Mouse (Mus musculus) lung, embryonic 14.5 days (tissue): ENCODE data around the gene Baiap2. TPM values are rescaled to one million over a fixed set of nuclear protein-coding genes. Genes with fewer than 3 reads are reported as not detected.

ENCODE experiments used
- ATAC-seq: fragments of 200-750 bp; cut with Nextera tagmentation; 2 replicates; pipeline ENCODE4 v1.8.0; 2017; ENCODE audit warnings: mild to moderate bottlenecking, moderate TSS enrichment, moderate library complexity; ENCODE audit not compliant: insufficient read depth
- DNase-seq: peaks from one replicate; pipeline ENCODE4 v3.0.0-alpha.2; 2015
- H3K27ac ChIP-seq: fragments of 300-500 bp; sonication (generic); 2 replicates; pipeline ENCODE4 v1.5.1; 2014; ENCODE audit warnings: low read depth, mild to moderate bottlenecking, moderate library complexity
- H3K27me3 ChIP-seq: fragments of 300-500 bp; sonication (generic); 2 replicates; pipeline ENCODE4 v1.6.1; 2014; ENCODE audit warnings: low read length, control low read depth; ENCODE audit not compliant: insufficient read depth
- H3K36me3 ChIP-seq: fragments of 300-500 bp; sonication (generic); 2 replicates; pipeline ENCODE4 v1.6.1; 2014; ENCODE audit warnings: control low read depth; ENCODE audit not compliant: insufficient read depth
- H3K4me1 ChIP-seq: fragments of 300-500 bp; sonication (generic); 2 replicates; pipeline ENCODE4 v1.6.1; 2014; ENCODE audit warnings: antibody characterized with exemption, control low read depth; ENCODE audit not compliant: insufficient read depth
- H3K4me2 ChIP-seq: fragments of 300-500 bp; sonication (generic); 2 replicates; pipeline ENCODE4 v1.6.1; 2014; ENCODE audit warnings: mild to moderate bottlenecking
- H3K4me3 ChIP-seq: fragments of 300-500 bp; sonication (generic); 2 replicates; pipeline ENCODE4 v1.5.1; 2014; ENCODE audit warnings: low read depth, low read length
- H3K9ac ChIP-seq: fragments of 300-500 bp; sonication (generic); 2 replicates; pipeline ENCODE4 v1.6.1; 2014
- H3K9me3 ChIP-seq: fragments of 300-500 bp; sonication (generic); 2 replicates; pipeline ENCODE4 v1.6.1; 2016; ENCODE audit warnings: low read depth, low read length, control low read depth
- CTCF ChIP-seq: IDR thresholded peaks from 2 replicates; pipeline ENCODE4 v1.5.1; 2016; ENCODE audit warnings: antibody characterized with exemption, low read depth
- WGBS: fragments of 180-500 bp; shearing (Covaris S2); extraction: QIAGEN DNeasy Blood & Tissue Kit; methylation state at CpG from one replicate; pipeline ENCODE4 v1.1.7; 2014; 5-methylcytosine and 5-hydroxymethylcytosine counted together
- polyA plus RNA-seq: library from polyadenylated mRNA; unstranded; fragments of >200 nt; fragmentation: Nextera tagmentation; extraction: Ambion mirVana; gene quantifications from 2 replicates; pipeline ENCODE4 v1.2.1, GENCODE M21; 2014

The Baiap2 gene
- polyA plus RNA-seq, 1 experiment from 2014 or later, result 20.4 TPM

GRCm38 (mm10) chr11:119987876-119988275 lies 45.3 kb downstream of the Baiap2 start:
- no peak for ATAC-seq
- Histone ChIP-seq H3K27ac (no peak overlapping the region), H3K4me2 (no peak overlapping the region), H3K4me3 (no peak overlapping the region), H3K9me3 (no peaks in the 10 kb centered on the region), H3K4me1 (peaks cover 21% of the 10 kb centered on the region), H3K36me3 (peaks cover 16% of the 10 kb centered on the region), H3K9ac (no peak overlapping the region), H3K27me3 (no peaks in the 10 kb centered on the region)
- 80% methylated on average over 7 of the region's 7 CpGs for WGBS
- DNase-seq, result no peak
- TF ChIP-seq CTCF, result no peak

GRCm38 (mm10) chr11:119988391-119988790 lies 45.8 kb downstream of the Baiap2 start:
- Histone ChIP-seq H3K4me1 (peaks cover 21% of the 10 kb centered on the region), H3K4me3 (no peak overlapping the region), H3K9ac (no peak overlapping the region), H3K27me3 (no peaks in the 10 kb centered on the region), H3K4me2 (no peak overlapping the region), H3K9me3 (no peaks in the 10 kb centered on the region), H3K27ac (peak overlapping the region; percentile 50; the same call in 1 of the 2 replicates), H3K36me3 (peaks cover 16% of the 10 kb centered on the region)
- DNase-seq (no peak), ATAC-seq (no peak)
- 84% methylated on average over 7 of the region's 7 CpGs for WGBS
- no peak for TF ChIP-seq CTCF

- Histone ChIP-seq H3K4me2 (peak overlapping the region; percentile 23; the same call in 1 of the 2 replicates), H3K36me3 (peaks cover 13% of the 10 kb centered on the region)
Observed at GRCm38 (mm10) chr11:119989115-119989564, 46.6 kb downstream of the Baiap2 start.

GRCm38 (mm10) chr11:119990658-119991337 lies 48.2 kb downstream of the Baiap2 start:
- peaks cover 21% of the 10 kb centered on the region for H3K4me1 ChIP-seq
- H3K36me3 ChIP-seq, result peaks cover 26% of the 10 kb centered on the region
- peak overlapping the region; percentile 67; the same call in 1 of the 2 replicates for H3K27ac ChIP-seq
- peak; percentile 39 for ATAC-seq
- no peak overlapping the region for H3K4me3 ChIP-seq
- no peaks in the 10 kb centered on the region for H3K9me3 ChIP-seq
- TF ChIP-seq CTCF, result no peak
- 29% methylated on average over 10 of the region's 10 CpGs for WGBS
- peak overlapping the region; percentile 34; the same call in 1 of the 2 replicates for H3K4me2 ChIP-seq
- H3K9ac ChIP-seq, result no peak overlapping the region; the same call in 1 of the 2 replicates
- no peaks in the 10 kb centered on the region for H3K27me3 ChIP-seq
- peak; percentile 16 for DNase-seq

More at GRCm38 (mm10) chr11:119989115-119989564, 46.6 kb downstream of the Baiap2 start:
- H3K4me1 ChIP-seq, result peaks cover 21% of the 10 kb centered on the region
- peak overlapping the region; percentile 58; the same call in 1 of the 2 replicates for H3K27ac ChIP-seq
- peak; percentile 84 for DNase-seq
- peak; percentile 19; the same call in 1 of the 2 replicates for TF ChIP-seq CTCF
- peak; percentile 74 for ATAC-seq
- no peaks in the 10 kb centered on the region for H3K27me3 ChIP-seq
- no peaks in the 10 kb centered on the region for H3K9me3 ChIP-seq
- no peak overlapping the region for H3K4me3 ChIP-seq
- H3K9ac ChIP-seq, result peak overlapping the region; percentile 3; the same call in 1 of the 2 replicates
- 15% methylated on average over 10 of the region's 10 CpGs for WGBS

GRCm38 (mm10) chr11:119991338-119991678 lies 48.7 kb downstream of the Baiap2 start:
- WGBS, result 8% methylated on average over 10 of the region's 10 CpGs
- Histone ChIP-seq H3K36me3 (peaks cover 26% of the 10 kb centered on the region), H3K27me3 (no peaks in the 10 kb centered on the region), H3K9ac (no peak overlapping the region; the same call in 1 of the 2 replicates), H3K27ac (peak overlapping the region; percentile 67; the same call in 1 of the 2 replicates), H3K4me1 (peaks cover 21% of the 10 kb centered on the region), H3K9me3 (no peaks in the 10 kb centered on the region), H3K4me3 (no peak overlapping the region), H3K4me2 (peak overlapping the region; percentile 34; the same call in 1 of the 2 replicates)
- ATAC-seq (peak; percentile 83), DNase-seq (peak; percentile 97)
- peak; percentile 100 for TF ChIP-seq CTCF

GRCm38 (mm10) chr11:119997351-119997750 lies 54.8 kb downstream of the Baiap2 start:
- Histone ChIP-seq H3K36me3 (peaks cover 57% of the 10 kb centered on the region), H3K4me2 (no peak overlapping the region), H3K4me1 (no peaks in the 10 kb centered on the region), H3K4me3 (no peak overlapping the region), H3K9me3 (no peaks in the 10 kb centered on the region), H3K9ac (no peak overlapping the region), H3K27ac (no peak overlapping the region), H3K27me3 (no peaks in the 10 kb centered on the region)
- TF ChIP-seq CTCF, result no peak
- DNase-seq, result no peak
- no peak for ATAC-seq
- 84% methylated on average over 16 of the region's 16 CpGs for WGBS

GRCm38 (mm10) chr11:120002041-120002440 lies 59.5 kb downstream of the Baiap2 start:
- no peak for ATAC-seq

More at GRCm38 (mm10) chr11:120002041-120002440, 59.5 kb downstream of the Baiap2 start:
- Histone ChIP-seq H3K4me2 (no peak overlapping the region), H3K4me1 (no peaks in the 10 kb centered on the region), H3K27me3 (no peaks in the 10 kb centered on the region), H3K9ac (no peak overlapping the region), H3K36me3 (peaks cover 33% of the 10 kb centered on the region), H3K4me3 (no peak overlapping the region), H3K9me3 (no peaks in the 10 kb centered on the region), H3K27ac (no peak overlapping the region)
- WGBS, result 77% methylated on average over 5 of the region's 5 CpGs
- no peak for TF ChIP-seq CTCF
- no peak for DNase-seq
